Mouse (Mus musculus) brain, embryonic 14.5 days (tissue): ENCODE measurements around the gene Nos1. TPM values are rescaled to one million over a fixed set of nuclear protein-coding genes. Genes with fewer than 3 reads are reported as not detected.
A peak's percentile ranks its signal among the peaks of the same experiment; 100 is the strongest.

Experiments
- DNase-seq: peaks from one replicate; pipeline ENCODE4 v3.0.0-alpha.2; 2011; ENCODE audit warnings: low read depth
- CTCF ChIP-seq: fragments of 200-500 bp; IDR thresholded peaks from 2 replicates; pipeline ENCODE4 v1.5.1; 2012; ENCODE audit warnings: inconsistent platforms, mild to moderate bottlenecking, moderate library complexity, borderline replicate concordance; ENCODE audit not compliant: insufficient read depth, insufficient read length; ENCODE audit errors: extremely low read depth
- POLR2A ChIP-seq: fragments of 200-500 bp; IDR thresholded peaks from 2 replicates; pipeline ENCODE4 v1.6.1; 2012; ENCODE audit warnings: mild to moderate bottlenecking, inconsistent platforms, borderline replicate concordance; ENCODE audit not compliant: poor library complexity, insufficient read depth, insufficient read length, severe bottlenecking; ENCODE audit errors: extremely low read depth
- polyA plus RNA-seq: library from polyadenylated mRNA; depleted of rRNA; stranded (reverse); fragments of >200 nt; gene quantifications from 2 replicates; pipeline ENCODE4 v1.2.3, GENCODE M21; 2012; rRNA removed

Nos1 gene
- polyA plus RNA-seq, result 3.9 and 5.1 TPM in 2 replicates

DNA sequence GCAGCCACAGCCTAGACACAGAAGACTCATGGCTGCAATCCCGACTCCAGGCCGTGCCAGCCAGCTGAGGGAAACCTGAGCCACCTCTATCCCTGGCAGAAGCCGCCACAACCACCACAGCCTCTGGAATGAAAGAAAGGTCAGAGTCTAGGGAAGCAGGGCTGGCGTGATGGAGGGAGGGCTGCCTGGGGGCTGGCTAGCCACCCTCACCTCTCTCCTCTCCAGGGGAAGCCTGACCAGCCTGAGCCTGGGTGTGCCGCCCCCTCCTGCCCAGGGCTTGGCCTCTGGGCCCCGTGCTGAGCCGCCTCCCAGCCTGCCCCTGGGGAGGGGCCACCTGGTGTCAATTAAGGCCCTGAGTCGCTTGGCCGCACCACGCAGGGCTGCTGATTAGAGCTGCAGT, at the start of gene Nos1:
Gene Nos1 (plus strand): TSS at position 352 of the 400 bp plus-strand sequence.
- no peak for DNase-seq

GRCm38 (mm10) chr5:117731311-117731710, 49.5 kb upstream of the Nos1 start:
- no peak for TF ChIP-seq CTCF
- no peak for TF ChIP-seq POLR2A
- no peak for DNase-seq

More for the DNA sequence above, at the start of gene Nos1:
- TF ChIP-seq CTCF (no peak), POLR2A (no peak)

GRCm38 (mm10) chr5:117744654-117745178, 36.1 kb upstream of the Nos1 start:
- TF ChIP-seq CTCF (no peak), POLR2A (no peak)
- no peak for DNase-seq

GRCm38 (mm10) chr5:117749353-117749752, 31.5 kb upstream of the Nos1 start:
- DNase-seq, result peak; percentile 66
- TF ChIP-seq POLR2A, result no peak
- TF ChIP-seq CTCF, result no peak

DNA sequence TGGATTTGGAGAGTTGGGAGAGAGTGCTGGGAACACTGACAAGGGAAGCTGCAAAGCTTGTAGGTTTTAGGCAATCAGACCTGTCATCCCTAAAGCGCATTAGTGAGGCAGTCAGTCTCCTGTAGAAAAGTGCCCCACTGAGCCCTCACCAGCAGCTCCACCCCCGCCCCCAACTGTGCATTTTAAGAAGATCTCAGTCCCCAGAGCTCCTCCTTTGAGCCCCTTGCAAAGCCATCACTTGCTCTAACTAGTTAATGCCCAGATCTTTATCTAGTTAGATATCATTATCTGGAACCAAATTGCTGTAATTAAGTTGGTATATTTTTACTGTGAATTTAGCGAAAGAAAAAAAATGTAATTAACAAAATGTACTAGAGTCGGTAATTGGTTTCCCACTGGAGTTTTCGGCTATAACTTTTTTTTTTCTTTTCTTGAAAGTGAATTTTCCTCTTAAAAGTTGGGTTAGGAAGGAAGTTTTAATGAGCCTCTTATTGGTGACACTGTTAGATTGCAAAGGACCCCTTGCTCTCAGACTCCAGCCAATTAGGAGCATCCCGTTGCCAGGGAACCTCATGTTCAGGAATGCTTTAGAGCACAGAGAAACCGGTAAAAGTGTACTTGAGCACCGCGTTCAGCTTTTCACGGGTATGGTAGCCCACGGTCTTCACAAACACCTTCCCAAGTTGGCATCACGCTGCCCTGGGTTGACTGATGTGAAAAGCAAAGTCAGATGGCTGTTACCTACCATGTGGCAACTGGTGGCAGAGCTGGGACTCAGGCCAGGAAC, 22.9 kb upstream of the Nos1 start:
- DNase-seq, result peak; percentile 93
- TF ChIP-seq POLR2A, result no peak

GRCm38 (mm10) chr5:117761181-117761832, 19.5 kb upstream of the Nos1 start:
- peak; percentile 17 for DNase-seq
- TF ChIP-seq POLR2A (no peak), CTCF (peak; percentile 58)

DNA sequence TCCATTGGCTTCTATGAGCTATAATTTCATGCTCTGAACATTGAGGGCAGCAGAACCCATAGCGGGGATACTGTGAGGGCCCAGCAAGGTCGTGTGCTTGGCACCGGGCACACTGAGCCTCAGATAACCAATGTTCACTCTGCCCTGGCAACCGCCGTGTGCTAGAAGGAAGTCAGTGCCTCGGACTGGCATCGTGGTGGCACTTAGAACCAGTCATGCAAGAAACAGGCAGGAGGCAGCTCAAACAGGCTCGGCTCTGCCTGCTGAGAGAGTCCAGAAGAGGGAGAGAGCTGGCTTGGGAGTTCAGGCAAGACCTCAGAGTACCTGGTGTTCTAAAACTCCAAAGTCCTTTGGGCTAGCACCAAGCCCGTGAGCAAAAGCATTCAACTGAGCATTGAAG, 16.3 kb upstream of the Nos1 start:
- DNase-seq, result no peak
- no peak for TF ChIP-seq POLR2A
- no peak for TF ChIP-seq CTCF

DNA sequence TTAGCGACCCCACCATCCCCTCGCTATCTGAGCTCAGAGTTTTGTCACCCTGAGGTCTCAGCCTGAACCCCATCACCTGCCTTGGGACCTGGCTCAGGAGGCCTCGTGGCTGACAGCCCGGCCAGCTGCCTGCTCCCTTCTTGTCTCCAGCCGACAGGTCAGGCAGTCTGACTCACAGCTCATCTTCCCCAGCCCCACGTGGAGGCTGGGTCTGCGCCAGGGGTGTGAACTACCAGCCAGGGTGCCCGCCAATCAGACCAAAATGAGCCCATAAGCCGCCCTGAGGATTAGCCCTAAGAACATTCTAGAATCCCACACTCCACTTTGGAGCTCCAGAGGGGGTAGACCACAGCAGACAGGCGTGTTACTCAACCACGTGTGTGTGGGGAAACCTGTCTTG, 1.7 kb upstream of the Nos1 start:
- TF ChIP-seq POLR2A (no peak), CTCF (no peak)
- DNase-seq, result no peak

DNA sequence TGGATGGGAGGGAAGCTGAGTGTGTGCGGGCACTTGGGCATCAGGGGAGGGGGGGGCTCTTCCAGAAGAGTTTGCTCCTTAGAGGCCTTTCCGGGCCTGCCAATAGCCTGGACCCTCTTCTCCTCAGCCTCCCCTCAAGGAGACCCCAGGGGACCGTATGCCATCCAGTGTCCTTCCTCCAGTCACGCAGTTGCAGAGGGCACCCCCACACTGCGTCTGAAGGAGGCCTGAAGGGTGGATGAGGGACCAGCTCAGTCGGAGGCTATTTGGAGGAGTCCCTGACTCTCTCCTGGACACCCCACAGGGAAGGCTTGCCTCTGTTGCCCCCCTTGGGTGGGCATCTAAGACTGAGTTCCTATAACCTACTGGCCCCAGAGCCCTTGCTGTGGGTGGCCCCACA, 346 bp downstream of the Nos1 start:
- TF ChIP-seq POLR2A, result no peak
- no peak for TF ChIP-seq CTCF
- DNase-seq, result no peak

DNA sequence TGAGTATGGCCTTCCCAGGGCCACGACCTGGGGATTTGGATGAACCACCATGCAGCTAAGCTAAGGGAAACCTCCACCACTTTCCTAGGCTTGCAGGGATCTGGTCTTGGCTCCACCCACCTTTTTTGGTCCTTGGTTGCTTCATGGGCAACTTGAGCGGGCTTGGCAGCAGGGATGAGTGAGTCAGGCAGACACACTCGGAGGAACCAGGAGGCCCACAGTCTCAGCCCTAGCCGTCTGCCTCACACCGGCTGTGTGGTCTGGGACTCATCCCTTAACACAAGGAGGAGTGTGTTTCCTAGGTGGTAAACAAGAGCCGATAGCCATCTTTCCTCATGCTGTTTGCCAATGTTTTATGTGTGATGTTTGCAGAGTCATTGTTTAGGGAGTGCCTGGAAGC, 9.2 kb downstream of the Nos1 start:
- no peak for DNase-seq
- TF ChIP-seq CTCF, result no peak
- TF ChIP-seq POLR2A, result no peak

- TF ChIP-seq POLR2A (no peak), CTCF (no peak)
- peak; percentile 46 for DNase-seq
These were observed 11.0 kb downstream of the Nos1 start for GRCm38 (mm10) chr5:117791875-117792274.

DNA sequence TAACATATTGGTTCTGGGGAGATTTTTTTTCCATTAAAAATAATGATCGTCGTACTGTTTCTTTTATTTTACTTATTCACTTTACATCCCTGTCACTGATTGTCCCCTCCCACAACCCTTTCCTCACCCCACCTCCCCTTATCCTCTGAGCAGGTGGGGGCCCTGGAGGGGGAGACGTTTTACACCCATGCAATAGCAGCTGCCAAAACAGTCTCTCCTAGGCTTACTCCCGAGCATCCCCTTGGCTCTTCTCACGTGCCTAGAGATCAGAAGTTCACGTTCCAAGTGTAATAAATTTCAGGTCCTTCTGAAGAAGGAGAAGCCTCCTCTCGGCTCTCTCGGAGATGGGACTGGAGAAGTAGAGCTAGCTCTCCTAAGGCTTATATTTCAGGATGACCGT, 20.0 kb downstream of the Nos1 start:
- TF ChIP-seq POLR2A, result no peak
- TF ChIP-seq CTCF, result no peak
- no peak for DNase-seq

- no peak for DNase-seq
- no peak for TF ChIP-seq CTCF
These were observed 21.3 kb downstream of the Nos1 start for GRCm38 (mm10) chr5:117802071-117802521.
